Mouse (Mus musculus) liver, postnatal 0 days (tissue): Measurements from ENCODE around the gene Vmn1r219. TPM values are rescaled to one million over a fixed set of nuclear protein-coding genes. Genes with fewer than 3 reads are reported as not detected.
"Not testable (repeated sequence)": the region's sequence is repeated elsewhere in the genome, so short reads cannot be mapped to it uniquely, and the experiment has no call there.

ENCODE experiments used
- ATAC-seq: fragments of 200-750 bp; cut with Nextera tagmentation; 2 replicates; pipeline ENCODE4 v1.8.0; 2017; ENCODE audit warnings: mild to moderate bottlenecking, moderate library complexity
- DNase-seq: peaks from one replicate; pipeline ENCODE4 v3.0.0-alpha.2; 2016
- H3K27ac ChIP-seq: fragments of 300-500 bp; sonication (generic); 2 replicates; pipeline ENCODE4 v1.5.1; 2014; ENCODE audit warnings: antibody characterized with exemption, moderate library complexity, mild to moderate bottlenecking, low read depth
- H3K27me3 ChIP-seq: fragments of 300-500 bp; sonication (generic); 2 replicates; pipeline ENCODE4 v1.6.1; 2014; ENCODE audit warnings: low read length, control low read depth, mixed read lengths; ENCODE audit not compliant: insufficient read depth
- H3K36me3 ChIP-seq: fragments of 300-500 bp; sonication (generic); replicated peaks from 2 replicates; pipeline ENCODE4 v1.6.1; 2014; ENCODE audit warnings: mild to moderate bottlenecking, control low read depth, low read length, moderate library complexity, mixed read lengths; ENCODE audit not compliant: insufficient read depth
- H3K4me1 ChIP-seq: fragments of 300-500 bp; sonication (generic); 2 replicates; pipeline ENCODE4 v1.6.1; 2014; ENCODE audit warnings: antibody characterized with exemption, mild to moderate bottlenecking, control low read depth; ENCODE audit not compliant: insufficient read depth
- H3K4me2 ChIP-seq: fragments of 300-500 bp; sonication (generic); 2 replicates; pipeline ENCODE4 v1.6.1; 2014; ENCODE audit warnings: low read depth, mild to moderate bottlenecking, low read length, moderate library complexity, mixed read lengths
- H3K4me3 ChIP-seq: fragments of 300-500 bp; sonication (generic); 2 replicates; pipeline ENCODE4 v1.5.1; 2014; ENCODE audit warnings: low read depth, low read length
- H3K9ac ChIP-seq: fragments of 300-500 bp; sonication (generic); replicated peaks from 2 replicates; pipeline ENCODE4 v1.6.1; 2014; ENCODE audit warnings: mild to moderate bottlenecking, moderate library complexity
- H3K9me3 ChIP-seq: fragments of 300-500 bp; sonication (generic); 2 replicates; pipeline ENCODE4 v1.6.1; 2016; ENCODE audit warnings: mild to moderate bottlenecking, control low read depth, low read length, mixed read lengths
- CTCF ChIP-seq: sonication (generic); IDR thresholded peaks from 2 replicates; pipeline ENCODE4 v1.5.1; 2016; ENCODE audit warnings: antibody characterized with exemption, low read depth
- EP300 ChIP-seq: IDR thresholded peaks from 2 replicates; pipeline ENCODE4 v1.6.1; 2016; ENCODE audit warnings: antibody characterized with exemption, low read depth, mild to moderate bottlenecking
- WGBS: fragments of 180-500 bp; shearing (Covaris S2); extraction: QIAGEN DNeasy Blood & Tissue Kit; methylation state at CpG from one replicate; pipeline ENCODE4 v1.1.7; 2014; ENCODE audit not compliant: insufficient replicate concordance; 5-methylcytosine and 5-hydroxymethylcytosine counted together
- polyA plus RNA-seq: library from polyadenylated mRNA; unstranded; fragments of >200 nt; fragmentation: Nextera tagmentation; extraction: Ambion mirVana; gene quantifications from 2 replicates; pipeline ENCODE4 v1.2.1, GENCODE M21; 2015

Vmn1r219 gene
- polyA plus RNA-seq, result not detected in 2 replicates

DNA sequence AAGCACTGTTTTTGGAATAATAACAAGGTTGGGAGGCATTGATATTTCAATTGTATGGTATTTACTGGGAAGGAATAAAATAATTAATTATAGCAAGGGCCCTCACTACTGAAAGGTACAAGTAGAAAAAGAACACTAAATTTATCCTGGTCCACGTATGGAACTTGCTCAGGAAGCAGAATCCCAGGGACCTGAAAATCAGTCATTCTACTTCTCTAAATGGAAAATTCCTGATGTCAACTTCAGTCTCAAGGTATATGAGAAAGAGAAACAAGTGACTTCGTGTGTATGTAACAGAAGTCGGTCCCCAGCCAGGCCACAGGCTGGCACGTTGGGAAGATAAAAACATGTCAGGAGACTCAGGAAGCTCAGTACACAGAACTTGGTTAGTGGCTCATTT, at the start of gene Vmn1r219:
TSS of gene Vmn1r219 (plus strand) at position 301 of the 400 bp plus-strand sequence.
- Histone ChIP-seq H3K36me3 (no peaks in the 10 kb centered on the region), H3K4me2 (no peak within 1 kb of the TSS), H3K4me3 (no peak within 1 kb of the TSS), H3K4me1 (no peaks in the 10 kb centered on the region), H3K27me3 (no peaks in the 10 kb centered on the region), H3K27ac (no peak within 1 kb of the TSS), H3K9ac (no peak within 1 kb of the TSS), H3K9me3 (no peaks in the 10 kb centered on the region)
- TF ChIP-seq CTCF (no peak), EP300 (no peak)
- no peak for DNase-seq
- ATAC-seq, result no peak
- WGBS, result 61% methylated on average over 4 of the region's 4 CpGs

DNA sequence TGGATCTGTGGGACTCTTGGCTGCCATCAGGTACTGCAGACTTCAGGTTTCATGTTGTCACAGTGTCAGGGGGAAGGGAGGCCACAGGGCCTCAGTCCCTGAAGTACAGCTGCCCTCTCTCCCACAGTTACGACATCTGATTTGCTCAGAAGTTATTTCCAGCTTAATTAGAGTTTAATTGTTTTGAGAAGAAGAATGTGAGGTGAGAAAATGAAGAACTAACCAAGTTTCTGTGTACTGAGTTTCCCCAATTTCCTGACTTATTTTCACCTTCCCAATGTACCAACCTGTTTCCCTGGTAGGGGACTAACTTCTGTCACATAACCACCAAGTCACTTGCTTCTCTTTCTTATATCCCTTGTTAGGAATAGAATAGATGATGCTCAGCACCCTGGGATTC, 41.0 kb upstream of the Vmn1r219 start, which contains the start of gene Vmn1r217:
TSS of gene Vmn1r217 (minus strand) at position 101 of the 400 bp plus-strand sequence.
- not testable (repeated sequence) for ATAC-seq, H3K36me3 ChIP-seq, H3K9ac ChIP-seq, H3K4me2 ChIP-seq, DNase-seq, H3K27ac ChIP-seq, H3K27me3 ChIP-seq, H3K4me3 ChIP-seq, H3K4me1 ChIP-seq, H3K9me3 ChIP-seq
- 59% methylated on average over 1 of the region's 1 CpGs for WGBS

DNA sequence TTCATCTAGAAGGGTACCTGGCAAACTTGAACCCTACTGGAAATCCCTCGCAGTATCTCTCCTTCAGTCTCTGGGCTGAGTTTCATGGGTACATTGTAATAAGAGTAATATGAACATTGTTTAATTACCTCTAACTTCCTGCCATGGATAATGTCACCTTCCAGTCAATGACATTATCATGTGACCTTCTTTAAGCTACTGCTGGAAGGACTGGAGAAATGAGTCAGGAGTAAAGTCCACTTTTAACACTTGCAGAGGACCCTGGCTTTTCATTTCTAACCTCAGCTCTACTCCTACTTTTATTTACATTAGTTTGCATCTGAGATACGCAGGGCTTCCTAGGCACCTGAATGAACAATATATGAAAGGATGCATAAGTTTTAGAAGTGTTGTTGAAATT, 38.5 kb upstream of the Vmn1r219 start:
- ATAC-seq, result no peak
- TF ChIP-seq EP300, result no peak
- TF ChIP-seq CTCF, result no peak

DNA sequence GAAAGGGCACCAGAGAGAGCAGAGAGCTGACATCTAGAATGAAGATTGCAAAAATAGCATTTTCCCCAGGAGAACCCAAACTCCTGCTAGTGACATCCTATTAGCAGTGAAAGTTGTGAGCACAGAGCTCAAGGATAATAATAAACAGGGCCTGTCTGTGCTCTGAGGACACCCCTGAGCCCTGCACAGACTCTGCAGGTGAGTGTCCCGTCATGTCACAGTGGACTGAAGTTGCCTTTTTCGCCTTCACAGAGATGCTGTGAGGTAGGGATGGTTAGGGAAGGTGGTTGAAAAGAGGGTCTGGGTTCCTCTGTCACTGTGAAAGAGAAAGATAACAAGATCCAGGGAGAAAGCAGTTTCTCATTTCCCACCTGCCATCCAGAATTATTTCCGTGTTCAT, 26.0 kb upstream of the Vmn1r219 start, which contains the start of gene Vmn1r218:
TSS of gene Vmn1r218 (plus strand) at position 57 of the 400 bp plus-strand sequence.
- 68% methylated on average over 3 of the region's 3 CpGs for WGBS
- Histone ChIP-seq H3K27me3 (no peaks in the 10 kb centered on the region), H3K4me3 (no peak within 1 kb of the TSS), H3K9ac (no peak within 1 kb of the TSS), H3K27ac (no peak within 1 kb of the TSS), H3K36me3 (no peaks in the 10 kb centered on the region), H3K4me1 (no peaks in the 10 kb centered on the region), H3K9me3 (no peaks in the 10 kb centered on the region), H3K4me2 (no peak within 1 kb of the TSS)
- TF ChIP-seq EP300, result no peak
- TF ChIP-seq CTCF, result no peak
- DNase-seq (no peak), ATAC-seq (no peak)

More for the DNA sequence above, 38.5 kb upstream of the Vmn1r219 start:
- WGBS, result 73% methylated on average over 2 of the region's 2 CpGs
- no peaks in the 10 kb centered on the region for H3K9me3 ChIP-seq
- no peaks in the 10 kb centered on the region for H3K36me3 ChIP-seq
- no peak overlapping the region for H3K9ac ChIP-seq
- no peaks in the 10 kb centered on the region for H3K4me1 ChIP-seq
- H3K27ac ChIP-seq, result no peak overlapping the region
- H3K4me3 ChIP-seq, result no peak overlapping the region
- no peak for DNase-seq
- H3K27me3 ChIP-seq, result no peaks in the 10 kb centered on the region
- no peak overlapping the region for H3K4me2 ChIP-seq

DNA sequence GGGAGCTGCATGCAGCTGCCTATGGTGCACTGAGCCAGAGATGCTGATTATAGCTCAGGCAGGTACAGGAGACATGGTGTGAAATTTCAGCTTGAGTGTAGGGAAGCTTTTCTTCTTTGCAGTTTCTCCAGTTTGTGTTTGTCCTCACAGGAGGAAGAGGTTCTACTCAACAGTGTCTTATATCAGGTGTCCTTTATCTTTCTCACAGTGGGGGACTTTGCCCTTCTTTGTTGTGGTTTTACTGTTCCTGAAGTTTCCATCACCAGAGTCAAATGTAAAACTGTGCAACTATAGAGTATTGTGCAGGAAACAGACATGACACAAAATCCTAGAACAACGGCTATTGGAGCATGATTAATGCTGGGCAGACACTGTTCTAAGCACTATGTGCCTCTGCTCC, 25.6 kb upstream of the Vmn1r219 start:
- Histone ChIP-seq H3K27ac (no peak overlapping the region), H3K9me3 (no peaks in the 10 kb centered on the region), H3K36me3 (no peaks in the 10 kb centered on the region), H3K4me1 (no peaks in the 10 kb centered on the region), H3K27me3 (no peaks in the 10 kb centered on the region), H3K4me2 (no peak overlapping the region), H3K4me3 (no peak overlapping the region), H3K9ac (no peak overlapping the region)
- ATAC-seq (no peak), DNase-seq (no peak)
- 73% methylated on average over 1 of the region's 1 CpGs for WGBS
- TF ChIP-seq EP300 (no peak), CTCF (no peak)

DNA sequence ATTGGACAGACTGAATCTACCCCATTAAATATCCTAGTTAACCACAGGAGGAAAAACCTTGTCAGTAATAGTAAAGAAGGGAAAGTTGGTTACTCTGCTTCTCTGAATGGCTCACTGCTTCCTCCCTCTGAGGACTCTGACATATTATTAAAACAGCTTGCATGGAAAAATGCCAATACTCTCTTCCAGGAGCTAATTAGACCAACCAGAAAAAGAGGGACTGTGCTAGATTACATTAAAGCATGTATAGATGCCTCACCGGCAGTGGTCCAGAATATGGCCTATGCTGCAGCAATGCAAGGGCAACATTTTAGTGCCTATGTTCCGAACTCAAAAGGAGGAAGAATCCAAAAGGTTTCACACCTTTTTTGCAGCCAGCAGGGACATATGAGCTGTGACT, 20.2 kb upstream of the Vmn1r219 start:
- 81% methylated on average over 2 of the region's 2 CpGs for WGBS
- H3K4me1 ChIP-seq, result no peaks in the 10 kb centered on the region
- H3K27ac ChIP-seq, result no peak overlapping the region
- DNase-seq (no peak), ATAC-seq (no peak)
- no peak overlapping the region for H3K4me2 ChIP-seq
- H3K9me3 ChIP-seq, result no peaks in the 10 kb centered on the region
- no peaks in the 10 kb centered on the region for H3K27me3 ChIP-seq
- no peak for TF ChIP-seq EP300
- TF ChIP-seq CTCF, result no peak
- no peak overlapping the region for H3K4me3 ChIP-seq
- no peak overlapping the region for H3K9ac ChIP-seq
- no peaks in the 10 kb centered on the region for H3K36me3 ChIP-seq

DNA sequence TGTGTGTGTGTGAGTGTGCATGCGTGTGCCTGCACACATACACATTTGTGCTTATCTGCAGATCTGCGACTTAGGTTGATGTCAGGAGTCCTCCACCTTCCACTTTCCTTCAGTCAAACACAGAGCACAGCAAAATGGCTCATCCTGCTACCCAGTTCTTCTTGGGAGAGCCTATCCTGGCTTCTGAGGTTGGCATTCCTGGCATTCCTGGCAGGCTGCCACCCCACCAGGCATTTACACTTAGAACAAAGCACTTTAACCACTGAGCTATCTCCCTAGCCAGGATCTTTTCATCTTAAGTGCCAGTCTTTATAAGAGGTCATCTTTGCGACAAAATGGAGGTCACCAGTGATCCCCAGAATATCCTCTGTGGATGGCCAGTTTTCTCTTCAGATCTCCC, 1.3 kb upstream of the Vmn1r219 start:
- no peaks in the 10 kb centered on the region for H3K9me3 ChIP-seq
- no peak overlapping the region for H3K27ac ChIP-seq
- no peaks in the 10 kb centered on the region for H3K27me3 ChIP-seq
- H3K9ac ChIP-seq, result no peak overlapping the region
- ATAC-seq (no peak), DNase-seq (no peak)
- H3K4me2 ChIP-seq, result no peak overlapping the region
- H3K36me3 ChIP-seq, result no peaks in the 10 kb centered on the region
- H3K4me3 ChIP-seq, result no peak overlapping the region
- no peaks in the 10 kb centered on the region for H3K4me1 ChIP-seq
- no peak for TF ChIP-seq CTCF
- no peak for TF ChIP-seq EP300
- 71% methylated on average over 3 of the region's 3 CpGs for WGBS

DNA sequence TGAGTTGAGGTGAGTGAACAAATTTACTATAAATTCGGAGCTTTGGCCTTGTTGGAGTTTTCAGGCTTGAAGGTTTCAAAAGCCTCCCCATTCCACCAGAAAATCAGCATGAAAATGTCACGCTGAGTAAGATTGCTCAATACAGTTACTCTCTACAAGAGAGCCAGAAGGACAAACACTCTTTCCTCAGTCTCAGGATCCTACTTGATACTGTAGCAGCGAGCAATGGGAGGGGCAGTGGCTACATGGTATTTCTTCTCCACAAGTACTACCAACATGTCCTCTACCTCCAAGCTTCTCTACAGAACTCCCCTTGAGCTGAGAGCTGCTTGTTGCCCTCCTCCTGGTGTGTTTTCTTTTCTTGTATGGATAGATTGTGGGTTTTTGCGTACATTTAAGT, 7.4 kb downstream of the Vmn1r219 start:
- WGBS, result 68% methylated on average over 4 of the region's 4 CpGs
- not testable (repeated sequence) for H3K27ac ChIP-seq

More for the DNA sequence above, 7.4 kb downstream of the Vmn1r219 start:
- H3K27me3 ChIP-seq, H3K36me3 ChIP-seq, H3K4me3 ChIP-seq, H3K4me2 ChIP-seq, ATAC-seq, H3K9ac ChIP-seq, H3K9me3 ChIP-seq, H3K4me1 ChIP-seq, DNase-seq: not testable (repeated sequence)
